Mouse (Mus musculus) G1E (cell line): ENCODE results near the gene Igtp.

ENCODE experiments used
- CTCF ChIP-seq: IDR thresholded peaks from 2 replicates; pipeline ENCODE4 v1.5.1; 2012; ENCODE audit warnings: low read depth, low read length, inconsistent platforms, mixed read lengths
- GATA1 ChIP-seq: IDR thresholded peaks from 2 replicates; pipeline ENCODE4 v1.6.1; 2012; ENCODE audit warnings: borderline replicate concordance, low read length, inconsistent platforms, mixed read lengths
- GATA2 ChIP-seq: IDR thresholded peaks from 2 replicates; pipeline ENCODE4 v1.6.1; 2012; ENCODE audit warnings: low read depth, low read length, inconsistent platforms, borderline replicate concordance
- POLR2AphosphoS5 ChIP-seq: IDR thresholded peaks from 2 replicates; pipeline ENCODE4 v1.6.1; 2012; ENCODE audit warnings: low read depth, low read length, inconsistent platforms; ENCODE audit not compliant: insufficient replicate concordance
- TAL1 ChIP-seq: conservative IDR thresholded peaks from 2 replicates; pipeline ENCODE4 v1.6.1; 2012; ENCODE audit warnings: low read depth, low read length, inconsistent platforms, mixed read lengths

DNA sequence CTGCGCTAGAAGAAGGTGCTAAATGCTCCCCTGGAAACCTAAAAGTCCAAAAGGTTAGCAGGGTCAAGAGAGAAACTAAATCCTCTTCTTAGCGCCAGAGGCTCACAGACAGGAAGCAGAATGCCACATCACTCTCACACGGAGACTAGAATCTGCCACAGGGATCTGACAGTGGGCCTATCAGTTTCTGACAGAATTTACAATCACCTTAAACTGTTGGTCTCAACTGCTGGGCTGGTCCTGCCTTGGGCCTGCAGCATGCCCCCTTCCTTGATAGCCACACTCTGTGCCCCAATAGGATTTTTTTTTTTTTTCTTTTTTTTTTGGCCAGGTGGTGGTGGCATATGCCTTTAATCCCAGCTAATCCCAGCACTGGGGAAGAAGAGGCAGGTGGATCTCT, 42.5 kb upstream of the Igtp start:
- TF ChIP-seq CTCF (no peak), GATA1 (no peak), POLR2AphosphoS5 (no peak), GATA2 (no peak), TAL1 (no peak)
